Mouse (Mus musculus): ENCODE results near the gene Rapgefl1. TPM values are rescaled to one million over a fixed set of nuclear protein-coding genes. Genes with fewer than 3 reads are reported as not detected.

Gene Rapgefl1
- 0.51 and 1.0 TPM in 2 replicates for polyA plus RNA-seq (2016; fragmentation: Nextera tagmentation; extraction: Ambion mirVana)

DNA sequence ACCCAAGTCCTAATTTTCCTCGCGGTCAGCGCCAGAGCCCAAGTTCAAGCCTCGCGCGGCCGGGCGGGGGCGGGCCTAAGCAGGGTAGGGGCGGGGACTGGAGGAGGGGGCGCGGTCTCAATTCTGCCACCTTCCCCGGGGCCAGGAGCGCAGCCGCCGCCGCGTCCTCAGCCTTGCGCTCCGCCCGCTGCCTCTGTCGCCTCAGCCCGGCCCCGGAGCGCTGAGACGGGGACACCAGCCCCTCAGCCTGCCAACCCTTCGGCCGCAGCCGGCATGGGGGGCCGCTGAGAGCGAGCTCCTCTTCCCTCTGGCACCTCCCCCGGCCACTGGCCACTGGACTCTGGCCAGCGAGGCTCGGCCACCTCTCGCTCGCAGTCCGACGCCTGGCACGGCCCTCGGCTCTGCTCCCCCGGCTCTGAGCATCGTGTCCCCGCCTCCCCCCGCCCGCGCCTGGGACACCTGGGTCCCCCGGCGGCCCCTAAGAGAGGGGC is at the start of gene Rapgefl1:
Gene Rapgefl1 (plus strand): TSS at position 135 of the 491 bp plus-strand sequence.
- H3K9me3 ChIP-seq (replicated peaks) = no peaks in the 10 kb centered on the region
- H3K27me3 ChIP-seq (replicated peaks) = peaks cover 37% of the 10 kb centered on the region
- peak; percentile 90 for ATAC-seq (ENCODE audit: insufficient number of reproducible peaks, low FRiP score)
- peak within 1 kb of the TSS; percentile 72 for H3K4me3 ChIP-seq
- H3K27ac ChIP-seq (ENCODE audit: poor library complexity, severe bottlenecking) = no peak within 1 kb of the TSS
- peaks cover 32% of the 10 kb centered on the region for H3K36me3 ChIP-seq
- peaks cover 18% of the 10 kb centered on the region for H3K4me1 ChIP-seq (replicated peaks)
- peak within 1 kb of the TSS; percentile 100 for H3K4me2 ChIP-seq
- WGBS = 1% methylated on average over 48 of the region's 48 CpGs
- H3K9ac ChIP-seq = peak within 1 kb of the TSS; percentile 79

DNA sequence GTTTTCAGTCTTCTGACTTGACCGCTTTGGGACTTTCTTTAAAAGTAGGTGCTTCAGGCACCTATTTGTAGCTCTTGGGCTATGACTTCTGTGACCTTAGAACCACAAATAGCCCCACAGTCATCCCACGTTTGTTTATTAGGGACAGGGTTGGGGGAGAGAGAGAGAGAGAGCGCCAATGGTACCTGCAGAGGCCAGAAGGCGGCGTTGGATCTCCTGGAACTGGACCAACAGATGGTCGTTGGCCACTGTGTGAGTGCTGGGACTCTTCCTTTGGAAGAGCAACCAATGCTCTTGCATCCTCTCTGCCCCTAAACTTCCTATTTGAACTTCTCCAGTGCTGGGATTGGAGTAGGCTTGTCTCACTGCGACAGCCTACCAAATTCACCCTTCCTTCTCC is 49.4 kb upstream of the Rapgefl1 start:
- WGBS = 20% methylated on average over 7 of the region's 7 CpGs
- H3K9me3 ChIP-seq (replicated peaks) = no peaks in the 10 kb centered on the region
- peak overlapping the region; percentile 62 for H3K4me2 ChIP-seq
- no peaks in the 10 kb centered on the region for H3K36me3 ChIP-seq
- peak overlapping the region; percentile 96 for H3K27ac ChIP-seq (ENCODE audit: poor library complexity, severe bottlenecking)
- H3K4me3 ChIP-seq = no peak overlapping the region
- no peaks in the 10 kb centered on the region for H3K27me3 ChIP-seq (replicated peaks)
- peaks cover 64% of the 10 kb centered on the region for H3K4me1 ChIP-seq (replicated peaks)
- no peak for ATAC-seq (ENCODE audit: insufficient number of reproducible peaks, low FRiP score)
- H3K9ac ChIP-seq = 0 out of 2 replicates have a peak overlapping the region, but pooled peaks have one; percentile 23

DNA sequence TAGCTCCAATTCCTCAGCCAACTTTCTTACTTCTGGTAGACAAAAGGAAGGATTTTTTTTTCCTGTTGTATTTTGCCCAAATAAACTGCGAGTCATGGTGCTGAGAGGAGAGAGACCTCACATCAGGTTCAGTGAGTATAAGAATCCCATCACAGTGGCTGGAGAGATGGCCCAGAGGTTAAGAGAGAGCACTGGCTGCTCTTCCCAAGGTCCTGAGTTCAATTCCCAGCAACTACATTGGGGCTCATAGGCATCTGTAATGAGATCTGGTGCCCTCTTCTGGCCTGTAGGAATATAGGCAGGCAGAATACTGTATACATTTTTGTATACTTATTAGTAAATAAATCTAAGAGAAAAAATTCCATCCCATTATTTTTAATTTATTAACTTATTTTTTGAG is 48.9 kb upstream of the Rapgefl1 start:
- ATAC-seq (ENCODE audit: insufficient number of reproducible peaks, low FRiP score) = no peak
- H3K4me1 ChIP-seq (replicated peaks) = peaks cover 59% of the 10 kb centered on the region
- no peaks in the 10 kb centered on the region for H3K36me3 ChIP-seq
- no peak overlapping the region for H3K4me3 ChIP-seq
- WGBS = 90% methylated on average over 1 of the region's 1 CpGs
- H3K4me2 ChIP-seq = peak overlapping the region; percentile 62
- peak overlapping the region; percentile 96 for H3K27ac ChIP-seq (ENCODE audit: poor library complexity, severe bottlenecking)
- H3K9ac ChIP-seq = no peak overlapping the region
- H3K27me3 ChIP-seq (replicated peaks) = no peaks in the 10 kb centered on the region
- H3K9me3 ChIP-seq (replicated peaks) = no peaks in the 10 kb centered on the region

DNA sequence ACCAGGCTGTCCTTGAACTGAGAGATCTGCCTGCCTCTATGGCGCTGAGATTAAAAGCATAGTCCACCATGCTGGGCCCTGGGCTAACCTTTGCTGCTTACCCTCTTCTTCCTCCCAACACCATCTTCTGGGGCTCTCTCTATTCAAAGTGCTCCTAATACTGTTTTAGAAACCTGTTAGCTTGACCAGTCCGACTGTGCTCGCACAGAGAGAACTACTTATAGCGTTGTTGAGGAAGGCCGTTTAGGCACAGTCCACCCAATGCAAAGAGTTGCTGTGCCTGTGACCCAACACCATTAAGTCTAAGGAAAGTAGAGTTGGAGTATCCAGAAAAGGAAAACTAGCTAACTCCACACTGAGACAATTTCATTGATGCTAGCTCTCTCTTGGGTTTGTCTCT is 48.4 kb upstream of the Rapgefl1 start:
- peaks cover 55% of the 10 kb centered on the region for H3K4me1 ChIP-seq (replicated peaks)
- WGBS = 89% methylated on average over 5 of the region's 5 CpGs
- no peak overlapping the region for H3K4me3 ChIP-seq
- H3K36me3 ChIP-seq = no peaks in the 10 kb centered on the region
- peak overlapping the region; percentile 96 for H3K27ac ChIP-seq (ENCODE audit: poor library complexity, severe bottlenecking)
- ATAC-seq (ENCODE audit: insufficient number of reproducible peaks, low FRiP score) = no peak
- no peaks in the 10 kb centered on the region for H3K9me3 ChIP-seq (replicated peaks)
- H3K4me2 ChIP-seq = peak overlapping the region; percentile 92
- H3K9ac ChIP-seq = peak overlapping the region; percentile 59; the same call in 1 of the 2 replicates
- no peaks in the 10 kb centered on the region for H3K27me3 ChIP-seq (replicated peaks)

DNA sequence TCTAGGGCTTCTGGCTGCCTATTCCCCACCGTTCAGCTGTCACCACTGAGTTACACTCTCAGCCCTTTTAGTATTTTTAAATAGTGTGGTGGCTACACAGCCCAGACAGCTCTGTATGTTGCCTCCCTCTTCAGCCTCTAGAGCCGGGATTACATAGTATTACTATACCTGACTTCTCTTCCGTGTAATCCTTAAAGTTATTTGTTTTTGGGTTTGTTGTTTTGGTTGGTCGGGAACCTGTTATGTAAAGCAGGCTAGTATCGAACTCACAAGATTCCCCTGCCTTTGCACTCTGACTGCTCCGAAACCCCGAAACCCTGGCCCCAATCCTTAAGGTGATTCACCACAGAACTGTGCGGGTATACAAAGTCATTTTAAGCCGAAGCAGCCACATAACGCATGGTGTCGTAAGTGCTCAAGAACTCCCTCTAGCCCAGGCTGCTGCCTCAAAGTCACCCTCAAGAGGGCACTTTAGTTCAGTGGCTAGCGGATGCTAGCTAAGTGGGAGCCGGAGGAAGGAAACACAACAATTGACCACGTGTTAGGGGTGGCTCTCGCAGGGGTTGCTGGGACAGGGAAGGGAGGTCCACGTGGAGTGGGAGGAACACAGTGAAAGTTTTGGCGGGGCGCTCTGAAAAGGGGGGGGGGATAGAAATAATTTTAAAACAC is 47.9 kb upstream of the Rapgefl1 start:
- H3K4me3 ChIP-seq = peak overlapping the region; percentile 59
- peak overlapping the region; percentile 92 for H3K4me2 ChIP-seq
- no peaks in the 10 kb centered on the region for H3K27me3 ChIP-seq (replicated peaks)
- H3K27ac ChIP-seq (ENCODE audit: poor library complexity, severe bottlenecking) = peak overlapping the region; percentile 96
- no peaks in the 10 kb centered on the region for H3K9me3 ChIP-seq (replicated peaks)
- peak; percentile 84 for ATAC-seq (ENCODE audit: insufficient number of reproducible peaks, low FRiP score)
- peak overlapping the region; percentile 81 for H3K9ac ChIP-seq
- WGBS = 14% methylated on average over 18 of the region's 18 CpGs
- H3K36me3 ChIP-seq = no peaks in the 10 kb centered on the region
- H3K4me1 ChIP-seq (replicated peaks) = peaks cover 52% of the 10 kb centered on the region

DNA sequence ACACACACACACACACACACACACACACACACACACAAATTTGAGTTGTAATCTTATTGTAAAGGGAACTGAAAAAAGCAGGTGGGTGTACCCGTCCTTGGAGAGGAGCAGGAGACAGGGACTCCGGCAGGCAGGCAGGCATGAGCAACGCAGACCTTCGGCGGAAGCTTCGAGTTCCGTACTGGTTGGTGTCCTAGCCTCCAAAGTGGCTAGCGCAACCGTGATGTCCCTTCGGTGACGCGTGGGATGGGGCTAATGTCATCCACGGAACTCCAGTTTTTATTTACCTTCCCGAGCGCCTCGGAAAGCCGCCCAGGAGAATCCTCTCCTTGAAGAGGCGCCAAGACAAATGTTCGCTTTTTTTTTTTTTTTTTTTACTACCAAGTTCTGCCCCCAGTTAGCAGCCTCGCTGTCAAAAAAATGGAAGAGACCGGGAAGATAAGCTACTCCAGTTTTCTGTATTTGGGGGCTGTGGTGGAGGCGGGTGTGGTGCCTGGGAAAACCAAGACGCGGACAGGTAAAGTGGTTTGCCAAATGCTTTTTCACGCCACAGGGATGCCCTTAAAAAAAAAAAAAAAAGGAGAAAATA is 47.3 kb upstream of the Rapgefl1 start:
- 1% methylated on average over 25 of the region's 25 CpGs for WGBS
- H3K4me2 ChIP-seq = peak overlapping the region; percentile 92

DNA sequence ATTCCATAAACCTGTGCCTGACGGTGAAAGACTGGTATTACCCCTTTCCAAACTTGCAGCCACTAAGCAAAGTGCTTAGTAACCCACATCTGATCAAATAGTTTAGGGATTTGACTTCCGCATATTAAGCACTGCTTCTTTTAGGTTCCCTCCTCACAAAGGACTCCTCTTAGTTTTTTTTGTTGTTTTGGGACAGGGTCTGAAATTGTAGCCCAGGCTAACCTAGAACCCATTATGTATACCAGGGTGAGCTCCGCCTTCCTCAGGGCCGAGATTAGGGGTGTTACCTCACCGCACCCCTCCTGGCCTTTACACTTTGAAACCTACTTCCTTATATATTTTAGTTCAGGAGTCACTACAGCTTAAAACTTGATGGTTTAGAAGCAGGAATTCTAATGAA is 46.8 kb upstream of the Rapgefl1 start:
- ATAC-seq (ENCODE audit: insufficient number of reproducible peaks, low FRiP score) = no peak
- Histone ChIP-seq H3K36me3 (no peaks in the 10 kb centered on the region), H3K9ac (no peak overlapping the region; the same call in 1 of the 2 replicates), H3K27me3 (replicated peaks) (no peaks in the 10 kb centered on the region), H3K27ac (ENCODE audit: poor library complexity, severe bottlenecking) (no peak overlapping the region), H3K4me1 (replicated peaks) (peaks cover 45% of the 10 kb centered on the region), H3K4me3 (peak overlapping the region; percentile 59), H3K4me2 (peak overlapping the region; percentile 92), H3K9me3 (replicated peaks) (no peaks in the 10 kb centered on the region)
- WGBS = 39% methylated on average over 5 of the region's 5 CpGs

More for the DNA sequence above, 47.3 kb upstream of the Rapgefl1 start:
- ATAC-seq (ENCODE audit: insufficient number of reproducible peaks, low FRiP score) = no peak
- Histone ChIP-seq H3K27me3 (replicated peaks) (no peaks in the 10 kb centered on the region), H3K4me1 (replicated peaks) (peaks cover 49% of the 10 kb centered on the region), H3K9ac (peak overlapping the region; percentile 81), H3K27ac (ENCODE audit: poor library complexity, severe bottlenecking) (peak overlapping the region; percentile 74), H3K36me3 (no peaks in the 10 kb centered on the region), H3K4me3 (peak overlapping the region; percentile 59), H3K9me3 (replicated peaks) (no peaks in the 10 kb centered on the region)

DNA sequence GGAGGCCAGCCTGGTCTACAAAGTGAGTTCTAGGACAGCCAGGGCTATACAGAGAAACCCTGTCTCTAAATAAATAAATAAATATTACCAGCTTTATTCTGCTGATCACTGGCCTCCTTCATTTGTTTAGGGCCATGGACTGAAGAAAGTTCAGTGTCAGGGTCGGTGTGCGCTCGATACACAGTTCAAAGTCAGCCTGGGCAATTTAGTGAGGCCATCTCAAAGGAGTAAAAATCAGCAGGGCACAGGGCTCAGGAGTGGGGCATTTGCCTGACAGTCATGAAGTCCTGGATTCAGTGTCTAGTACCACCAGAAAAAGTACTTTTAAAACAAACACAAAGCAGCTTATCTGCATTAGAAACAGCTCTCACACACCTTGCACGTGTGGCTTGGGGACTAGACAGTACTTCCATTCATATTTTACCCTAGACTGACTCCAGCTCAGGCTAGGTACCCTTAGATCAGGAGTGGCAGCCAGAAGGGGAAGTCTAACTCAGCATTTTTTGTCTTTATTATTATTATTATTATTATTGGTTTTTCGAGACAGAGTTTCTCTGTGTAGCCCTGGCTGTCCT is 45.9 kb upstream of the Rapgefl1 start:
- Histone ChIP-seq H3K36me3 (no peaks in the 10 kb centered on the region), H3K4me1 (replicated peaks) (peaks cover 36% of the 10 kb centered on the region), H3K4me2 (no peak overlapping the region), H3K9ac (no peak overlapping the region), H3K27ac (ENCODE audit: poor library complexity, severe bottlenecking) (no peak overlapping the region), H3K9me3 (replicated peaks) (no peaks in the 10 kb centered on the region), H3K27me3 (replicated peaks) (no peaks in the 10 kb centered on the region), H3K4me3 (no peak overlapping the region)
- 78% methylated on average over 5 of the region's 5 CpGs for WGBS
- ATAC-seq (ENCODE audit: insufficient number of reproducible peaks, low FRiP score) = no peak

DNA sequence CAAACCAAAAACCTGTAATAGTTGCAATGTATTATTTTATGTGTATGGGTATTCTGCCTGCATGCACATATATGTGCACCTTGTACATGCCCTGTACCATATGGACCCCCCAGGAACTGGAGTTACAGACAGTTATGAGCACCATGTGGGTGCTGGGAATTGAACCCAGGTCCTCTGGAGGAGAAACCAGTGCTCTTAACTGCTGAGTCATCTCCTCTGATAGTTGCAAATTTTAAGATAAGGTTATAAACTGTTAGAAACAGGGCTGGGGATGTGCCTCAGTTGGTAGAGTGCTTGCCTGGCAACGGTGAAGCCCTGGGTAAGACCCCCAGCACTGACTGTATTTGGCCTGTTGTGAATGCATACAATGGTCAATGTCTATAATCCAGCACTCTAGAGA is 45.1 kb upstream of the Rapgefl1 start:
- ATAC-seq (ENCODE audit: insufficient number of reproducible peaks, low FRiP score) = no peak
- Histone ChIP-seq H3K9ac (no peak overlapping the region), H3K4me3 (no peak overlapping the region), H3K36me3 (no peaks in the 10 kb centered on the region), H3K27me3 (replicated peaks) (no peaks in the 10 kb centered on the region), H3K9me3 (replicated peaks) (no peaks in the 10 kb centered on the region), H3K4me2 (no peak overlapping the region), H3K4me1 (replicated peaks) (peaks cover 29% of the 10 kb centered on the region), H3K27ac (ENCODE audit: poor library complexity, severe bottlenecking) (no peak overlapping the region)
- 78% methylated on average over 1 of the region's 1 CpGs for WGBS

DNA sequence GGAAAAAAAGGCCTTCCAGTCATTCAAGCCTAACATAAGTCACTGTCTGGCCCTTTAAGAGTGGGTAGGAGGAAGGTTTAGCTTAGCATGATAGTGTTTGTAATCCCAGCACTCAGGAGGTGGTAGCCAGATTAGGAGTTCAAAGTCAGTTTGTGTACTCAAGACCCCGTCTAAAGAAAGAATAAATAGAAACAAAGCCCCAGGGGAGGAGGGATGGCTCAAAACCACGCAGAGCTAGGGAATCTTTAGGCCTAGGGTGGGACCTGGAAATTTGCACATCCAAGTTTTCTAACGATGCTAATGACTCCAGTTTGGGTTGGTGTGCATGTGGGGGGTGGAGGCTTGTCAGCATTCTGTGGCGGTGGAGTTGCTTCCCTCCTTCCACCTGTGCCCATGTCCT is 44.5 kb upstream of the Rapgefl1 start:
- H3K27ac ChIP-seq (ENCODE audit: poor library complexity, severe bottlenecking) = no peak overlapping the region
- H3K4me2 ChIP-seq = no peak overlapping the region
- peaks cover 25% of the 10 kb centered on the region for H3K4me1 ChIP-seq (replicated peaks)
- no peak for ATAC-seq (ENCODE audit: insufficient number of reproducible peaks, low FRiP score)
- 11% methylated on average over 4 of the region's 4 CpGs for WGBS
- H3K4me3 ChIP-seq = no peak overlapping the region
- no peaks in the 10 kb centered on the region for H3K27me3 ChIP-seq (replicated peaks)
- peak overlapping the region; percentile 30; the same call in 1 of the 2 replicates for H3K9ac ChIP-seq
- H3K36me3 ChIP-seq = no peaks in the 10 kb centered on the region
- H3K9me3 ChIP-seq (replicated peaks) = no peaks in the 10 kb centered on the region

DNA sequence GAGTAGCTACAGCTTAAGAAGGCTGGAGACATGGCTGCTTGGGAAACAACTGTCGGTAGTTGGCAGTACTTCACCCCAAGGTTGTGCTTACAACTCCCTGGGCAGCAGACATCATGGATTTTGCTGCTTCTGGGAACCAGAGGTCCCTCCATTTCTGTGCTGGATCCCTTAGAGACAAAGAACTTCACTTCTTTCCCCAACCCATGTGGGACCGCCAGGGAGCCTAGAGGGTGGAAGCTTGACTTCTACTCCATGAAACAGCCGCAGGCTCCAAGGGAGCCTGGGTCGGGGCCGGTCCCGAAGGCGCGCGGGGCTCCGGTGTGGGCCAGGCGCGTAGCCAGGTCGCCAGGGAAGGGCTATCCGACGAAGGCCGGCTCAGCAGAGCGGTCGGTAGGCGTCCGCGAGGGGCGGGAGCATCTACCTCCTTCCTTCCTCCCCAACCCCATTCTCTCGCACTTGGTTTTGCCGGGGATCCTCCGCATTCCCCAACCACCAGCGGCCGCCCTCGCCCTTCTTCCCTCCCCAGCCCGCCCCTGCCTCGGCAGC is 42.0 kb upstream of the Rapgefl1 start:
- ATAC-seq (ENCODE audit: insufficient number of reproducible peaks, low FRiP score) = peak; percentile 71
- Histone ChIP-seq H3K36me3 (peaks cover 11% of the 10 kb centered on the region), H3K4me2 (peak overlapping the region; percentile 91), H3K27ac (ENCODE audit: poor library complexity, severe bottlenecking) (peak overlapping the region; percentile 100), H3K9me3 (replicated peaks) (no peaks in the 10 kb centered on the region), H3K9ac (peak overlapping the region; percentile 99), H3K27me3 (replicated peaks) (no peaks in the 10 kb centered on the region), H3K4me3 (peak overlapping the region; percentile 91), H3K4me1 (replicated peaks) (peaks cover 26% of the 10 kb centered on the region)
- under 1% methylated on average over 30 of the region's 30 CpGs for WGBS
